Mouse (Mus musculus) liver, embryonic 14.5 days (tissue): ENCODE results near the gene Taf1.

ENCODE experiments used
- CTCF ChIP-seq: IDR thresholded peaks from 2 replicates; pipeline ENCODE4 v1.5.1; 2016; ENCODE audit warnings: antibody characterized with exemption, low read depth, control low read depth
- EP300 ChIP-seq: IDR thresholded peaks from 2 replicates; pipeline ENCODE4 v1.6.1; 2016; ENCODE audit warnings: antibody characterized with exemption, low read depth

DNA sequence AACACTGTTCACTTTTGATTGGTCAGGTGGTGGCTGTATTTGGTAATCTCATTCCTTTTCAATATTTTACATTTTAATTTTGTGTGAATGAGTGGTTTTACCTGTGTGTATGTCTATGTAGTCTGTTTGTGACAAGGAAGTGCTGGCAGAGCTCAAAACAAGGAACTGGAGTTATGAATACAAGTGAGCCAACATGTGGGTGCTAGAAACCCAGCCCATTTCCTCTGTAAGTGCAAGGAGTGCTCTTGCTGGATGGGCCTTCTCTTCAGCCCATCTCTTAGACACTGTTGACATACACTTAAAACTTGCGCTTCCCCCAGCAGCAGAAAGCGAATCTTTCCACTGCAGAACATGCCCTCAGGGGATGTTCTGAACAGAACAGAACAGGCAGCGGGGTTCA lies 83.6 kb downstream of the Taf1 start:
- no peak for TF ChIP-seq CTCF
- TF ChIP-seq EP300 = no peak
